Mouse (Mus musculus) cortical plate, adult 2 months (tissue): ENCODE results near the gene Susd4. TPM values are rescaled to one million over a fixed set of nuclear protein-coding genes. Genes with fewer than 3 reads are reported as not detected.

Experiments
- H3K27ac ChIP-seq: fragments of 200-500 bp; 2 replicates; pipeline ENCODE4 v1.5.1; 2012; ENCODE audit warnings: low read length, control low read depth, inconsistent platforms; ENCODE audit not compliant: insufficient read depth
- H3K4me1 ChIP-seq: fragments of 200-500 bp; 2 replicates; pipeline ENCODE4 v1.6.1; 2011; ENCODE audit warnings: low read length; ENCODE audit not compliant: control insufficient read depth, insufficient read depth
- H3K4me3 ChIP-seq: fragments of 200-500 bp; 2 replicates; pipeline ENCODE4 v1.5.1; 2011; ENCODE audit warnings: mild to moderate bottlenecking, low read length, control low read depth; ENCODE audit not compliant: insufficient read depth
- CTCF ChIP-seq: fragments of 200-500 bp; IDR thresholded peaks from 2 replicates; pipeline ENCODE4 v1.5.1; 2011; ENCODE audit warnings: mild to moderate bottlenecking, control low read depth, low read length; ENCODE audit not compliant: insufficient read depth; ENCODE audit errors: extremely low read depth
- POLR2A ChIP-seq: fragments of 200-500 bp; IDR thresholded peaks from 2 replicates; pipeline ENCODE4 v1.6.1; 2011; ENCODE audit warnings: mild to moderate bottlenecking, low read length, control low read depth; ENCODE audit not compliant: insufficient read depth; ENCODE audit errors: extremely low read depth
- polyA plus RNA-seq: library from polyadenylated mRNA; depleted of rRNA; stranded (reverse); fragments of >200 nt; gene quantifications from 2 replicates; pipeline ENCODE4 v1.2.3, GENCODE M21; 2012

Gene Susd4
- polyA plus RNA-seq, 1 experiment, result 128 TPM

DNA sequence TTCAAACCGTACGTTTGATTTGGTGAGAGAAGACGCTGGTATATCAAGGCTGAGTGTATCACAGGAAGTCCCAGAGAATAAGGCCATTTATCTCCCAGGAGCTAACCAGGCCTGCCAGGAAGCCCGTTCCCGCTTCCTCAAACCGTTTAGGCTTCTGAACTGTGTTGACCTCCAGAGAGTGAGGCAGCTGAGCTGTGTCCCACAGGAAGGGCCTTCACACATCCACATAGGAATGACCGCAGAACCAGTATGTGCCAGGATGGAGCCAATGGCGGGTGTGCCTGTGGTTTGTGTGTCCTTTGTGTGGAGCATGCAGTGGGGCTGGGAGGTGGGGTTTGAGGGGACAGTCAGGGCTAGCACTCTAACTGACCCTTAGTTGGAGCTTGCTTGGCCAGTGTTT lies 117.6 kb downstream of the Susd4 start:
- Histone ChIP-seq H3K4me3 (no peak overlapping the region), H3K4me1 (peaks cover 2% of the 10 kb centered on the region; the same call in 1 of the 2 replicates), H3K27ac (no peak overlapping the region)
- TF ChIP-seq CTCF, result no peak
- TF ChIP-seq POLR2A, result no peak

DNA sequence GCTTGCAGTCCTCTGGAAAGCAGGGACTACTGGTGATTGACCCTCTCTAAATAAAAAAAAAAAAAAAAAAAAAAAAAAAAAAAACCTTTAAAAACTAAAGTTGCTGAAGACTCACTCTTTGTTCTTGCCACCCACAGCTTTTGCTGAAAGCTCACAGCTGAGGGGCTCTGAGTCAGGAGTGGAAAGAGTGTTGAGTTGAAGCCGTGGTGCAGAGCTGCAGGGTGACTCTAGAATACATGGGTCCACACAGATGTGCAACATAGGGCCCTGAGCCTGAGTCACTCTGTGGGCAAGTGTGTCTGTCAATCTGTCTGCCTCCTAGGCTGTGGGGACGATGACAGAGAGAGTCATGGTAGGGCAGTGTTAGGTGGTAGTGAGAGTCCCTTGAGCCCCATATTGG lies 119.0 kb downstream of the Susd4 start:
- Histone ChIP-seq H3K4me3 (no peak overlapping the region), H3K27ac (no peak overlapping the region), H3K4me1 (peaks cover 2% of the 10 kb centered on the region; the same call in 1 of the 2 replicates)
- TF ChIP-seq POLR2A (no peak), CTCF (no peak)

DNA sequence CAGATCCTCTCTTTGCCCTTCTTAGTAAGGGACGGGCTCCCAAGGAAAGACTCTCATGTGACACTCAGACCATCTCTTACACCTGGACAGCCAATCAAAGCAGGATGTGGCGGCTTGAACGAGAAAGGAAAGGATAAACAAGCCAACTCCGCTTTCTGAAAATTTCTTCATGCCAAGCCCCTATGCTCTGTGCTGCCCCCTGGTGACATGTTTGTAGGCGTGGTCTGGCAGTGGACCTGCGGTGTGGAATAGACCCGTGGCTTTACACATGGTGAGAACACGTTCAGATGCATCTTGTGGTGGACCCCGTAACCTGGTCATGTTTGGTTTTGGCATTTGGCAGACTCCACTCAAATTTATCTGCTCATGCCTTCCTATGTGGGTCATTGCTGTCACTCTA lies 132.0 kb downstream of the Susd4 start:
- peak; percentile 64 for TF ChIP-seq CTCF
- no peak for TF ChIP-seq POLR2A
- Histone ChIP-seq H3K4me3 (no peak overlapping the region), H3K4me1 (0 out of 2 replicates have a peak, but pooled peaks cover 2% of the 10 kb centered on the region), H3K27ac (no peak overlapping the region)

DNA sequence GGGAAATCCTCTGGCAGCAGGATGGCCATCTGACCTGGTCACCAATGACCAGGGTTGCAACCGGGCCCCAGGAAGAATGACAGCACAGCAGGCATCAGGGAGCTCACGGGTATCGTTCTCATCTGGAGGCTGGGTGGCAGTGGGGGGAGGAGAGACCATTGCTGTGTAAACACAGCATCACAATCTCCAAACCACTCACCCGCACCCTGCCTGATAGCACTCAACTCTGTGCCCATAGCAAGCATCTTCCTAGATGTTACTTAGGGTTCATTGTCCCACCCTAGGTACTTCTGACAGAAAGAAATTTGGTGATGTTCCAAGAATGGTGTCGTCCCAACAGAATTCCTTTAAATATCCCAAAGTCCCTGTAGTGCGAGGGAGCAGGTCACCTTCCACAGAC lies 133.4 kb downstream of the Susd4 start:
- TF ChIP-seq CTCF (no peak), POLR2A (no peak)
- H3K4me1 ChIP-seq, result 0 out of 2 replicates have a peak, but pooled peaks cover 2% of the 10 kb centered on the region
- H3K4me3 ChIP-seq, result no peak overlapping the region
- no peak overlapping the region for H3K27ac ChIP-seq

DNA sequence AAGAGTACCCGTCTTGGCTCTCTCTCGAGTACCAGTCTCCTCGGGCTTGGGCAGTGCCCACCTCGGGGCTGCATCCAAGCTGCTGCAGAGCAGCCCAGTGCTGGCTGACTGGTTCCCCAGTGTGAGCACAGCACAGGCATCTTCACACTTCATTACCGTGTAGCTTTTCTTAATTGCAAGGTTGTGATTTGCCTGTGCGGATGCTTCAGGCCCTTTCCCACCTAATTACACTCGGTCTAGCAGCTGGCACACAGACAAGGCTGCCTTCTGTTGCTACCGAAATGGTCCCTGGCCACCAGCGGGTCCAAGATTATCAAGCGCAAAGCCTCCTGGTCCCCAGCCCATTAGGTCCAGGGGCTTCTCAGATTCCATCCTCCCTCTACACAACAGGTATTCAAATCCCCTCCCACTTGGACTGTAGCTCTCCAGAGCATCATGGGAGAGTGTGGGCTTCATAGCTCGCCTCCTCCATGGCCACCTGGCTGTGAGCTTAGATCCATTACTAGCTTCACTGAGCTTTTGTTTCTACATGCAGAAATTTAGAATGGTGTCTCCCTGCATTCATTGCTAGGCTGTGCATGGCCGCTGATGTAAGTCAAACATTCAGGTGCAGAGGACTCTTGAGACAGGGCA lies 134.0 kb downstream of the Susd4 start:
- H3K4me1 ChIP-seq, result 0 out of 2 replicates have a peak, but pooled peaks cover 6% of the 10 kb centered on the region
- no peak for TF ChIP-seq POLR2A
- TF ChIP-seq CTCF, result no peak
- H3K27ac ChIP-seq, result no peak overlapping the region
- no peak overlapping the region for H3K4me3 ChIP-seq

DNA sequence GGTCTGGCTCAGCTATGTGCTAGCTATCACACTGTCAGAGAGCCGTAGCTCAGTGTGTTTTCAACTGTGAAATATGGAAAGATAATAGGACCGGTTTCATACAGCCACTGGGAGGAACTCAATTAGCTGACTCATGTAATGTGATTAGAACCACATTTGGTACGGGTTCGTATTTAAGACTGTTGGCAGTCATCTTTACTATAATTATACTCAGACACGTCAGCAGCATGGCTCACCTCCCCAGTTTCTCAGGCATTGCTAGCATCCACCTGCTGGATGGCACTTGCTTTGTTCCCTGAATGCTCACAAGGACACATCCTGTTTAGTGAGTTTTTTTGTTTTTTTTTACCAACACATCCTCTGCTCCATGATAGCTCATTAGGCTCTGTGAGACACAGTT lies 138.4 kb downstream of the Susd4 start:
- Histone ChIP-seq H3K4me1 (peaks cover 7% of the 10 kb centered on the region; the same call in 1 of the 2 replicates), H3K4me3 (no peak overlapping the region), H3K27ac (no peak overlapping the region)
- TF ChIP-seq POLR2A (no peak), CTCF (no peak)

DNA sequence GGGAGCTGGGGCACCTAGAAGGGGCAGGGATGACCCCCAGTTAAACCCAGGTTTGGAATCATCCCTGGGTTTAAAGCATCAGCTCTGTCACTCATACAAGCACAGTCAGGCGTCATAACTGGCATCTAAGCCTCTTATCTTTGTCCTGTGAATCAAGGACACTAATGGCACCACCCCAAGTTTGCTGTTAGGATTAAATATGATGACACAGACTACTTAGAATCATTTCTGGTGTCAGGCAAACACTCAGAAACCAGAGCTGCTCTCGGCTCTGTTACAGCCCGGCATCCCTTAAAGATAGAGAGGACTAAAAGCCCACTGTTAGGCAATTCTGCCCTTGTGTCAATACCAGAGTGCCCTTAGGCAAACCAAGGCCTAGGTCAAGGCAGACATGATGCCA lies 139.2 kb downstream of the Susd4 start:
- Histone ChIP-seq H3K4me1 (peaks cover 10% of the 10 kb centered on the region; the same call in 1 of the 2 replicates), H3K4me3 (no peak overlapping the region), H3K27ac (no peak overlapping the region)
- TF ChIP-seq POLR2A (no peak), CTCF (no peak)

DNA sequence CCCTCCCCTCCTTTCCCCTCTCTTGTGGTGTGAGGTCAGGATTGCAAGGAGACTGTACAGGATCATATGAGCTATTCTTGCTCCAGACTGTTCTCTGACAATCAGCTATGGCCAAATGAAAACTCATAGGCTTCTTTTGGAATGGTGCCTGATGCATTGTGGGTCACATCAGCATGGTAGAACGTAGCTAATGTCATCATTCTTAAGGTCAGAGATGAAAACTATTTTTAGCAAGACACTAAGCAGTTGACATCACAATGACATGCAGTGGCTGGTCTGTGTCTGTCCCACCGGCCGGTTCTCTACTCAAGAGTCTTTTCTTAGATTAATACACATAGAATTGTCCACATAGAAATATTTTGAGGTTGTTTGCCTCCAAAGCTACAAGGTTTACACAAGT lies 142.0 kb downstream of the Susd4 start:
- no peak overlapping the region for H3K4me3 ChIP-seq
- no peak overlapping the region for H3K27ac ChIP-seq
- TF ChIP-seq POLR2A (no peak), CTCF (no peak)
- peaks cover 10% of the 10 kb centered on the region; the same call in 1 of the 2 replicates for H3K4me1 ChIP-seq

DNA sequence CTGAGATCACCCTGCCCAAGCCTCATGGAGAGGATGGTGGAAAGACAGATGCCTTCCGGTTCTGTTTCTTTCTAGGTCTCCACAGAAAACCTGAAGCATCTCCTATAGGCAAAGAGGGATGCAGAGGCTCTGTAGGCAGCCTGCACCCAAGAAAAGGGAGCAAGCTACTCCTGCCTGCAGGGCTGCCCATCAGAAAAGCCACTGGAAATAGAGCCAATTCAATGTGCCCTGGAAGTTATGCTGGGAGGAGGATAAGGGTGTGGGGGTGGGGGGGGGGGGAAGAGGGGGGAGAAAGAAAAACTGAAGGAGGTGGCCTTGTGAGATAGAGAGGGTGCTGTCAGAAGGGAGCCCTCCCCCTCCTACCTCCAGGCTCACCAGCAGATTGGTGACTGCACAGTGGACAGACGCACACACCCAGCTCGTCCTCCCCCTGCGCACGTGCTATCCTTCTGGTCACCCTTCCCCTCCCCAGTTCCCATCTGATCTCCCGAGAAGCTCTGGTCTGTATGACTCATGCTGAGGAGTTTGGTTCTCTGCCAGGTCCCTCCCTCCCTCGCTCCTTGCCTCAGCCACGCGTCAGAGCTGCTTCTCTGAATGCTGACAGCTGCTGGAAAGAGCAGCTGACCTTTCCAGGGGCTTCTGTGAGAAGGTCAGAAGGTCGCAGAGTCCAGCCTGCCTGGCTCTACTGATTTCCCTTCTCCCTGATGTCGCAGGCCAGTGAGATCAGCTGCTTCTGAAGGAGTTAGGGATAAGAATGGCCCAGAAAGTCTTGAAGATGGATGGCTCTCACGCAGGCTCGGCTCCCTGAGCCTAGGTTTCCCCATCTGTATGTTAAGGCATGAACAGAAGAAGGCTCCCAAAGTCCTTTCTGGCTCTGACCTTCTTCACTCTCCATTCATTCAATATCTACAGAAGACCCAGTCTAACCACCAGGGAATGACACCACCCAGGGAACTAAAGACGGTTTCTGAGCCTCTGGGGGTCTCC lies 144.7 kb downstream of the Susd4 start:
- no peak overlapping the region for H3K4me3 ChIP-seq
- peaks cover 6% of the 10 kb centered on the region; the same call in 1 of the 2 replicates for H3K4me1 ChIP-seq
- no peak overlapping the region for H3K27ac ChIP-seq
- TF ChIP-seq POLR2A (0 out of 2 replicates have a peak, but pooled peaks have one; percentile 20), CTCF (no peak)
